Mouse (Mus musculus): ENCODE data around the gene Bcl7c. TPM values are rescaled to one million over a fixed set of nuclear protein-coding genes. Genes with fewer than 3 reads are reported as not detected.
A peak's percentile ranks its signal among the peaks of the same experiment; 100 is the strongest.

Gene Bcl7c
- polyA plus RNA-seq, 1 experiment from 2014 or later = 26.6 TPM

DNA sequence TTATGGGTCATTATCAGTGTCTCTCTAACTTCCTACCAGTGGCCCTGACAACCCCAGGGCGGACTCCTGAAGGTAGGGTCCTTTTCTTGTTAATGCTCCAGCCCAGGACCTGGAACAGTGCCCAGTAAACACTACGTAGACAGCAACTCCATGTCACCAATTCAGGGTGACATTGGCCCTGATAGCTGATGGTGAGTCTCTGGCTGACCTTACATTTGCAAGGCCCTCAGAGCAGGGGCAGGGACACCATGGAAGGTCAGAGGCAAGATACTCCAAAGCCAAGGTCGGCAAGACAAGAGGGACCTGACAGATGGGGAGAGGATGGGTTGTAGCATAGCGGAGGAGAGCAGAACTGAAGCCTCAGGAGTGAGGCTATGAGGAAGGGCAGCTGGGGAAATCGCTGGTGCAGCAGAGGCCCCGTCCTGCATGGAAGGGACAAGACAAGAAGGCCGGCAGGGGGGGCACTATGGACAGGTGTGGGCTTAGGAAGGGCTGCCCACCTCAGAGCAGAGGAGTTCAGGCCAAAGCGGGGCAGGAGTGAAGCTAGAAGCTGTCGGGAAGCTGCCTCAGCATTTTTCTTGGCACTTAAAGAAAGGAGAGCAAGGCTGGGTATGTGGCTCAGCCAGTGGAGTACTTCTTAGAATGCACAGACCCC lies 19.0 kb downstream of the Bcl7c start:
- no peak for ATAC-seq

DNA sequence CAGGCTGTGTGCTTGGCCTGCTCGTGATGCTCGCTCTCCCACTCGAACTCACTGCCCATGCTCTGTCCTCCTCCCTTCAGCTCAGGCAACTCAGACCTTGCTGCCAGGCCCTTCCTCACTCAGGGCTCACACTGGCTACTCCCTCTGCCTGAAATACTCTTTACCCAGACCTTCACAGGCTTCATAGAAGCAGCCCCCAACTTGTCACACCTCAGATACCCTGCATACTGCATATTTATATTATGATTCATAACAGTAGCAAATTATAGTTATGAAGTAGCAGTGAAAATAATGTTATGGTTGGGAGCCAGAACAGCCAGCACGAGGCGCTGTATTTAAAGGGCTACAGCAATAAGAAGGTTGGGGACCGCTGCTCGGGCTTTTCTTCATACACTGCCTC lies 19.8 kb downstream of the Bcl7c start:
- H3K9ac ChIP-seq (ENCODE audit: low read depth, low read length) = no peak overlapping the region
- no peaks in the 10 kb centered on the region for H3K27me3 ChIP-seq (replicated peaks; ENCODE audit: control insufficient read depth, insufficient read depth, low read length)
- H3K4me2 ChIP-seq (replicated peaks; ENCODE audit: low read depth) = no peak overlapping the region
- H3K27ac ChIP-seq (ENCODE audit: low read depth, low read length) = no peak overlapping the region
- 87% methylated on average over 7 of the region's 7 CpGs for WGBS
- no peaks in the 10 kb centered on the region for H3K36me3 ChIP-seq (ENCODE audit: control insufficient read depth, insufficient read depth)
- peaks cover 8% of the 10 kb centered on the region; the same call in 1 of the 2 replicates for H3K4me1 ChIP-seq (replicated peaks; ENCODE audit: control insufficient read depth, insufficient read depth, low read length)
- no peak overlapping the region for H3K4me3 ChIP-seq (ENCODE audit: low read depth, low read length)
- no peaks in the 10 kb centered on the region for H3K9me3 ChIP-seq (ENCODE audit: control insufficient read depth)
- no peak for TF ChIP-seq CTCF (IDR thresholded peaks at IDR 0.05; ENCODE audit: low read depth)
- no peak for ATAC-seq

More for the DNA sequence above, 19.0 kb downstream of the Bcl7c start:
- Histone ChIP-seq H3K4me1 (replicated peaks; ENCODE audit: control insufficient read depth, insufficient read depth, low read length) (peaks cover 8% of the 10 kb centered on the region; the same call in 1 of the 2 replicates), H3K4me3 (ENCODE audit: low read depth, low read length) (no peak overlapping the region), H3K27me3 (replicated peaks; ENCODE audit: control insufficient read depth, insufficient read depth, low read length) (no peaks in the 10 kb centered on the region), H3K4me2 (replicated peaks; ENCODE audit: low read depth) (no peak overlapping the region), H3K9ac (ENCODE audit: low read depth, low read length) (no peak overlapping the region), H3K9me3 (ENCODE audit: control insufficient read depth) (no peaks in the 10 kb centered on the region), H3K36me3 (ENCODE audit: control insufficient read depth, insufficient read depth) (no peaks in the 10 kb centered on the region), H3K27ac (ENCODE audit: low read depth, low read length) (no peak overlapping the region)
- no peak for TF ChIP-seq CTCF (IDR thresholded peaks at IDR 0.05; ENCODE audit: low read depth)
- WGBS = 73% methylated on average over 9 of the region's 9 CpGs

DNA sequence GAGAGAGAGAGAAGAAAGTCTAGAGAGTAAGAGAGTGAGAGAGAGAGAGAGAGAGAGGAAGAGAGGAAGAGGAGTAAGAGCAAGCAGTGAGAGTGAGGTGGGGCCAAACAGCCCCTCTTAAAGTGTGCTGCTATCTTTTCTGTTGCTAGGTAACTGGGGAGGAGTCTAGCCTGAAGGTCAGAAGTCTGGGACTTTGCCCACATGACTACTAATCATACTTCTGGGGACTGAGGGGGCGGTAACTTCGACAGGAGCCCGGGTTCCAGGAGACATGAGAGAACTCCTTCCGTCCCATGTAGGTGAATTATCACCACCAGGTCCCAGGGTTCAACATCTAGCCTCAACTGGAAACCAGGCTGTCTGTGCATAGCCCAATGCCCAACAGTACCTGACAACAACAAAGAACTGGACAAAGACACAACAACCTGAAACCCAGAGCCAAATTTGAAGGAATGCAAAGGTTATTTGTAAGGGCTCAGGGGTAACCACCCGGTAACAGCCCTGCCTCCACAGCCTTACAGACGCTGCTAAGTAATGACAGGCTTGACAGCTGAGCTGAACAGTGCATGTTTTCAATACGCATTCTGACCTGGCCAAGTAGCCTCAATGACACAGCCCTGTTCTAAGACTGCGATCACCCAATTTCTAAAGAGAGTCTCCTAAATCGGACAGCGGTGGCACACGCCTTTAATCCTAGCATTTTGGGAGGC lies 21.8 kb downstream of the Bcl7c start:
- ATAC-seq = no peak
- H3K4me3 ChIP-seq (ENCODE audit: low read depth, low read length) = no peak overlapping the region
- 58% methylated on average over 11 of the region's 11 CpGs for WGBS
- no peaks in the 10 kb centered on the region for H3K36me3 ChIP-seq (ENCODE audit: control insufficient read depth, insufficient read depth)
- H3K4me1 ChIP-seq (replicated peaks; ENCODE audit: control insufficient read depth, insufficient read depth, low read length) = peaks cover 8% of the 10 kb centered on the region; the same call in 1 of the 2 replicates
- no peak overlapping the region; the same call in 1 of the 2 replicates for H3K4me2 ChIP-seq (replicated peaks; ENCODE audit: low read depth)
- H3K9me3 ChIP-seq (ENCODE audit: control insufficient read depth) = no peaks in the 10 kb centered on the region
- no peaks in the 10 kb centered on the region for H3K27me3 ChIP-seq (replicated peaks; ENCODE audit: control insufficient read depth, insufficient read depth, low read length)
- TF ChIP-seq CTCF (IDR thresholded peaks at IDR 0.05; ENCODE audit: low read depth) = no peak
- no peak overlapping the region for H3K27ac ChIP-seq (ENCODE audit: low read depth, low read length)
- no peak overlapping the region for H3K9ac ChIP-seq (ENCODE audit: low read depth, low read length)

DNA sequence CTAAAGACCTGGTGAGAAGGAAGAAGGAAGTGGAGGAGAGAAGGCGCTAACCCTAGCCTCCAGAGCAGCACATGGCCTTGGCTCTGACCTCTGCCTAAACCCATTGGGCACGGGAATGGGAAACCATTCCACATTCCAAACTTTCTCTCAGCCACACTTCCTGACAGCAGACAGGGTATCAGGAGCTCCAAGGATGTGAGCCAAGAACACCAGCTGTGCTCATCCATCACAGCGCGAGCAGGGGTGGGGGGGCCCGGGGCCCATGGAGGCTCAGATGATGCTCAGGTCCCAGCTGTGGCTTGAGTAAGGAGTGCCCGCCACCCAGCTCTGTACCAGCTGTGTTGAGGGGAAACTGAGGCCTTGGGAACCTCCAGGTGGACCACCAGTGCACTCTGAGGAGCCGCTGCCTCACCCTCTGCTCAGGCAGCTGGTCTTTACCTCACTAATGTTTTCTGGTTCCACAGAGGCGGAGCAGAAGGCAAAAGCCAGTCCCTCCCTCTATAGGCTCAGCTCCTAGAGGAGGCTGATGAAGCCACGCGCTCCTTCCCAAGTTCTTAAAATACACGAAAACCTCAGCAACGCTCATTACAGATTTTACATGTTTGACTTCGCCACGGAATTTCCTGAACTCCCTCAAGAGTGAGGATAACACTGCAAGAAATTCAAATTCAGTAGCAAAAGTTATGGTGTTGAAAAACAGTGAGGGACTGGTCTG lies 23.3 kb downstream of the Bcl7c start:
- Histone ChIP-seq H3K4me1 (replicated peaks; ENCODE audit: control insufficient read depth, insufficient read depth, low read length) (no peaks in the 10 kb centered on the region), H3K4me3 (ENCODE audit: low read depth, low read length) (no peak overlapping the region), H3K9ac (ENCODE audit: low read depth, low read length) (no peak overlapping the region), H3K27me3 (replicated peaks; ENCODE audit: control insufficient read depth, insufficient read depth, low read length) (no peaks in the 10 kb centered on the region), H3K36me3 (ENCODE audit: control insufficient read depth, insufficient read depth) (no peaks in the 10 kb centered on the region), H3K4me2 (replicated peaks; ENCODE audit: low read depth) (no peak overlapping the region), H3K27ac (ENCODE audit: low read depth, low read length) (no peak overlapping the region), H3K9me3 (ENCODE audit: control insufficient read depth) (no peaks in the 10 kb centered on the region)
- WGBS = 62% methylated on average over 14 of the region's 14 CpGs
- no peak for TF ChIP-seq CTCF (IDR thresholded peaks at IDR 0.05; ENCODE audit: low read depth)
- no peak for ATAC-seq

DNA sequence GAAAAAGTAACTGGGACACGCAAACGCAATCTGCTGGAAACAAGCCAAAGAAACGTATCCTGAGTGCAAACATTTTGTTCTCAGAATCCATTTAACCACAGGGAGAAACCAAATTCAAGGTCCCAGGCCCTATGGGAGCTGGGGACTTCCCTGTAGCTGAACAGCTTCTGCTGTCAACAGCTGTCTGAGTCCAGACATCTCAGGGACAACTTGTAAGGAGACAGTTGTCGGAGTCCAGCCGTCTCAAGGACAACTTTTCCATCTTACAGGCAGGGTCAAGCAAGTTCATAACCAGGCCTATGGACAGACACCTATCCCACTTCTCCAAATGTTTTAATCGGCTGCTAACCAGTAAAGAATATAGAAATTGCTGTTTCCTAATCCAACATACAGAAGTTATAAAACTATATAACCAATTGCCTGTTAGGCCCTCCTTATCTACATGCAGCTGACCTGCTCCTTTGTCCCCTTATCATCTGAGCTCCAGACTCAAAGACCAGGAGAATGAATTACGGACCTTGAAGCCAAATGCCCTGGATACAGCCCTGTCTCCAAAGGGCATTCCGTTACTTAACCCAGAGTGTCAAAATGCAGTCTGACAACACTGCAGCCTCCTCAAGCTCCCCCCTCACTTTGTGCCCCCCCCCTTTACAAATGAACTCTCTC lies 26.7 kb downstream of the Bcl7c start:
- no peaks in the 10 kb centered on the region for H3K9me3 ChIP-seq (ENCODE audit: control insufficient read depth)
- 45% methylated on average over 8 of the region's 8 CpGs for WGBS
- H3K27ac ChIP-seq (ENCODE audit: low read depth, low read length) = no peak overlapping the region
- H3K9ac ChIP-seq (ENCODE audit: low read depth, low read length) = no peak overlapping the region
- no peaks in the 10 kb centered on the region for H3K36me3 ChIP-seq (ENCODE audit: control insufficient read depth, insufficient read depth)
- H3K4me1 ChIP-seq (replicated peaks; ENCODE audit: control insufficient read depth, insufficient read depth, low read length) = no peaks in the 10 kb centered on the region
- peak; percentile 48; the same call in 1 of the 2 replicates for ATAC-seq
- TF ChIP-seq CTCF (IDR thresholded peaks at IDR 0.05; ENCODE audit: low read depth) = no peak
- no peak overlapping the region for H3K4me2 ChIP-seq (replicated peaks; ENCODE audit: low read depth)
- H3K4me3 ChIP-seq (ENCODE audit: low read depth, low read length) = no peak overlapping the region
- no peaks in the 10 kb centered on the region for H3K27me3 ChIP-seq (replicated peaks; ENCODE audit: control insufficient read depth, insufficient read depth, low read length)

DNA sequence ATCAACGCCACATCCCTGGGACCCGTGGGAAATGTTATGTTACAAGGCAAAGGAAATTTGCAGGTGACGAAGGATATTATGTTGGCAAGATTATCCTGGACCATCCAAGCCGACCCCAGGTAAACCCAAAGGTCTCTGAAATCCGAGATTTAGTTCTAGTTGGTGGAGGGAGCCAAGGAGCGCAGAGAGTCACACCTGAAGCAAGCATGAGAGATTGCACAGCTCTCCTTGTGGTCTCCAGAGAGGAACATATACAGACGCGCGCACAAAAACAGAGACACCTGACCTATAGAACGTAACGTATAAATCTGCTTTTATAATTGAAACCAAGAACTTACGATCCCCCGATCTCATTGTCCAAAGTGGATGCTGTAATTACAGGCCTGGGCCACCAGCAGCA lies 28.2 kb downstream of the Bcl7c start:
- Histone ChIP-seq H3K9ac (ENCODE audit: low read depth, low read length) (no peak overlapping the region), H3K27ac (ENCODE audit: low read depth, low read length) (no peak overlapping the region), H3K4me3 (ENCODE audit: low read depth, low read length) (no peak overlapping the region), H3K36me3 (ENCODE audit: control insufficient read depth, insufficient read depth) (no peaks in the 10 kb centered on the region), H3K27me3 (replicated peaks; ENCODE audit: control insufficient read depth, insufficient read depth, low read length) (no peaks in the 10 kb centered on the region), H3K9me3 (ENCODE audit: control insufficient read depth) (no peaks in the 10 kb centered on the region), H3K4me1 (replicated peaks; ENCODE audit: control insufficient read depth, insufficient read depth, low read length) (no peaks in the 10 kb centered on the region), H3K4me2 (replicated peaks; ENCODE audit: low read depth) (no peak overlapping the region)
- ATAC-seq = no peak
- WGBS = 91% methylated on average over 13 of the region's 13 CpGs
- no peak for TF ChIP-seq CTCF (IDR thresholded peaks at IDR 0.05; ENCODE audit: low read depth)

Data from intestine, postnatal 0 days (tissue).